Mouse (Mus musculus) kidney, postnatal 4 days (tissue): Measurements from ENCODE around the gene Zfp335.

ENCODE experiments used
- DNase-seq, 2 experiments: peaks; one replicate each; pipeline ENCODE4 v3.0.0; 2021; ENCODE audit warnings: mixed read lengths in 2 of 2

The Zfp335 gene

GRCm38 (mm10) chr2:164911086-164912048 lies at the start of gene Zfp335:
Gene Zfp335, minus strand, starts transcription at chr2:164911757.
- peak; percentile 95 to 97 for DNase-seq

GRCm38 (mm10) chr2:164960716-164961441 lies 49.3 kb upstream of the Zfp335 start, which contains the start of gene Slc12a5:
Gene Slc12a5, plus strand, starts transcription at chr2:164960802.
- peak; percentile 75 to 81 for DNase-seq

GRCm38 (mm10) chr2:164957548-164958315 lies 46.2 kb upstream of the Zfp335 start:
- no peak for DNase-seq

GRCm38 (mm10) chr2:164956195-164956594 lies 44.6 kb upstream of the Zfp335 start:
- no peak for DNase-seq

- no peak for DNase-seq
Observed at GRCm38 (mm10) chr2:164955725-164956124, 44.2 kb upstream of the Zfp335 start.

GRCm38 (mm10) chr2:164953224-164953623 lies 41.7 kb upstream of the Zfp335 start:
- peak; percentile 90 to 91 for DNase-seq

- peak in 1 of 2 experiments; percentile 28 for DNase-seq
Observed at GRCm38 (mm10) chr2:164952448-164952847, 40.9 kb upstream of the Zfp335 start.

GRCm38 (mm10) chr2:164951745-164952144 lies 40.2 kb upstream of the Zfp335 start:
- DNase-seq = no peak

GRCm38 (mm10) chr2:164950501-164950900 lies 38.9 kb upstream of the Zfp335 start:
- peak in 1 of 2 experiments; percentile 31 for DNase-seq

- DNase-seq = no peak
Observed at GRCm38 (mm10) chr2:164948962-164949361, 37.4 kb upstream of the Zfp335 start.

- DNase-seq = peak in 1 of 2 experiments; percentile 35
Observed at GRCm38 (mm10) chr2:164947930-164948329, 36.4 kb upstream of the Zfp335 start.

- no peak for DNase-seq
Observed at GRCm38 (mm10) chr2:164947506-164947905, 35.9 kb upstream of the Zfp335 start.

GRCm38 (mm10) chr2:164942692-164943290 lies 31.2 kb upstream of the Zfp335 start:
- DNase-seq = peak in 1 of 2 experiments; percentile 26

GRCm38 (mm10) chr2:164940140-164940830 lies 28.7 kb upstream of the Zfp335 start, which contains the start of gene Mmp9:
Gene Mmp9, plus strand, starts transcription at chr2:164940780.
- DNase-seq = no peak

GRCm38 (mm10) chr2:164939106-164939505 lies 27.5 kb upstream of the Zfp335 start:
- DNase-seq = peak in 1 of 2 experiments; percentile 23

GRCm38 (mm10) chr2:164938146-164939091 lies 26.9 kb upstream of the Zfp335 start:
- DNase-seq = peak; percentile 59 to 70

- peak; percentile 42 to 52 for DNase-seq
Observed at GRCm38 (mm10) chr2:164935991-164936390, 24.4 kb upstream of the Zfp335 start.

- DNase-seq = no peak
Observed at GRCm38 (mm10) chr2:164933534-164933933, 22.0 kb upstream of the Zfp335 start.

- peak; percentile 64 to 71 for DNase-seq
Observed at GRCm38 (mm10) chr2:164930706-164931581, 19.4 kb upstream of the Zfp335 start.
